Mouse (Mus musculus) liver, adult 2 months (tissue): ENCODE measurements around the gene Actr10.
A peak's percentile ranks its signal among the peaks of the same experiment; 100 is the strongest.

ENCODE experiments used
- CTCF ChIP-seq: fragments of 200-500 bp; IDR thresholded peaks from 2 replicates; pipeline ENCODE4 v1.5.1; 2011; ENCODE audit warnings: low read depth, low read length, control low read depth
- POLR2A ChIP-seq: fragments of 200-500 bp; IDR thresholded peaks from 2 replicates; pipeline ENCODE4 v1.6.1; 2011; ENCODE audit warnings: low read length, control low read depth; ENCODE audit not compliant: insufficient read depth; ENCODE audit errors: extremely low read depth

- TF ChIP-seq CTCF (no peak), POLR2A (peak; percentile 89)
Measured at GRCm38 (mm10) chr12:70974441-70975266, 37.0 kb downstream of the Actr10 start, which contains the start of gene Psma3.
